Mouse (Mus musculus): ENCODE results near the gene Camk1.
A peak's percentile ranks its signal among the peaks of the same experiment; 100 is the strongest.

GRCm38 (mm10) chr6:113306322-113306985, 37.3 kb downstream of the Camk1 start:
- TF ChIP-seq TAL1 (IDR thresholded peaks at IDR 0.05; ENCODE audit: low read length) (no peak), GATA1 (IDR thresholded peaks at IDR 0.05; ENCODE audit: low read length) (0 out of 2 replicates have a peak, but pooled peaks have one; percentile 20)

Data from erythroblast, embryonic 14.5 days (primary cell).